Mouse (Mus musculus) kidney, adult 2 months (tissue): Measurements from ENCODE around the gene Ifna16.

Experiments used
- CTCF ChIP-seq: fragments of 200-500 bp; conservative IDR thresholded peaks from 2 replicates; pipeline ENCODE4 v1.5.1; 2011; ENCODE audit warnings: low read depth, mild to moderate bottlenecking, control low read depth, low read length, moderate library complexity, mixed read lengths; ENCODE audit not compliant: insufficient read depth, insufficient read length
- POLR2A ChIP-seq: fragments of 200-500 bp; IDR thresholded peaks from one replicate; pipeline ENCODE4 v1.6.1; 2011; ENCODE audit warnings: low read depth, low read length, control low read depth

DNA sequence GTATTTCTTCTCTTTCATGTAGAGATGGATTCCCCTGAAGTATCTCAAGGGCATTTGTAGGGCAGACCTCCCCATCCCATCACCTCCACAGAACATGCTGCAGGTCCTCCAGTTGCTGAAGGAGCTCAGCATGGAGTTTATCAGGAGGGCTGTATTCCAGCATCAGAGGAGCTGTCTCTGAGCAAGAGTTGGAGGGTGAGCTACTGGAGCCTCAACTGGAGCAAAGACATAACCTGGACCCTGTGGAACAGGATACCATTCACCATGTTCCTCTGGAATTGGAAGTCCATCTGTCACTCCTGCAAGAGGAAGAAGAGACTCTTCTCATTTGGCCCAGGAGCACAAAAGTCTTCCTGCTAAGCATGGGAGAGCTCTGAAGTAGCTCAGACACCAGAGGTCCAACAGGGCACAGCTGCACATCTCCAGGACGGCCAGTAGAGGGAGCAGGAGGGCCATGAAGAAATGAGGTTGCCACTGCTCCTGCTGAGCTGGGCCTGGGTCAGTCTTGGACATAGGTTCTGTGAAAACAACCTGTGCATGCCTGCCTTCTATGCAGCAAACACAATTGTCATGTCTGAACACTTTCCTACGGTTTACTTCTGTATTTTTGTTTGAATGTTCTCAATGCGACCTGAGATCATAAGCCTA lies 19.6 kb upstream of the Ifna16 start:
- TF ChIP-seq CTCF (peak; percentile 100), POLR2A (no peak)
